Mouse (Mus musculus): ENCODE data around the gene Slc24a4.
A peak's percentile ranks its signal among the peaks of the same experiment; 100 is the strongest.
"Not testable (repeated sequence)": the region's sequence is repeated elsewhere in the genome, so short reads cannot be mapped to it uniquely, and the experiment has no call there.

The Slc24a4 gene

DNA sequence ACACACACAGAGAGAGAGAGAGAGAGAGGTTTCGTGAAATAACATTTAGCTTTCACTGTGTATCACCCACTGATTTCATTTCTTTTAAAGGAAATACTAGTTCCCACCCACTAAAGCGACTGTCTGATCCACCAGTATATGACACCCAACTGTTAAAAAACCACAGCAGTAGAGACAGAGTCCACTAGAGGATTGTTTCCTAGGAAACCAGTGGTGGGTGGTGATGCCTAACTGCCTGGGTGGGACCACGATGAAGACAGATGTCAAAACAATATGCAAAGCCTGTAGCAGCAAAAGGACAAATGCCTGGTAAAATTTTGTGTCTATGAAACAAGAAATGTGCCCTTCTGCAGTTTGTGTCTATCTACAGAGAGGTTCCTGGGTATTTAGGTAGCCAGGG lies 122.5 kb downstream of the Slc24a4 start:
- DNase-seq = no peak

- peak; percentile 27 for DNase-seq
These were observed 123.5 kb downstream of the Slc24a4 start for GRCm38 (mm10) chr12:102251985-102252384.

GRCm38 (mm10) chr12:102252525-102252924 lies 124.0 kb downstream of the Slc24a4 start:
- no peak for DNase-seq

- DNase-seq = no peak
These were observed 126.5 kb downstream of the Slc24a4 start for GRCm38 (mm10) chr12:102255012-102255411.

- DNase-seq = no peak
These were observed 130.1 kb downstream of the Slc24a4 start for GRCm38 (mm10) chr12:102258522-102259112.

DNA sequence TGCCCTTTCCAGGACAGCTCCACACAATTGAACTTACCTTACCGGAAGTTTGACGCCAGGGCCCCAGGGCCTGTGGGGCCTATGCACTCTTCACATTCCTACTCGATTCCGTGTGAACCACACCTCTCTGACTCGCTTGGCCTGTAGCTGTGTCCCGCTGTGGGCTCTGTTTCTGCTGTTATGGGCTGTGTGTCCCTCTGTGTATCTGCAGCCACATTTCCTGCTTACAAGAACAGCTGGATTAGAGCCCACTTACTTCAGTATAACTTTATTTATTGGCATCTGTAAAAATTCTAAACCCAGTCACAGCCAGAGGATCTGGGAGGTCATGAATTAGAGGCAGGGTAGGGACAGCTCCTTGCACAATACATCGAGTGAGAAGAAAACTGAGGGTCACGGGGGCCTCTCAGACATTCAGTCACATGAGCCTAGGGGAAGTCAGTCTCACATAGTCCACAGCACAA lies 133.4 kb downstream of the Slc24a4 start:
- DNase-seq = no peak

DNA sequence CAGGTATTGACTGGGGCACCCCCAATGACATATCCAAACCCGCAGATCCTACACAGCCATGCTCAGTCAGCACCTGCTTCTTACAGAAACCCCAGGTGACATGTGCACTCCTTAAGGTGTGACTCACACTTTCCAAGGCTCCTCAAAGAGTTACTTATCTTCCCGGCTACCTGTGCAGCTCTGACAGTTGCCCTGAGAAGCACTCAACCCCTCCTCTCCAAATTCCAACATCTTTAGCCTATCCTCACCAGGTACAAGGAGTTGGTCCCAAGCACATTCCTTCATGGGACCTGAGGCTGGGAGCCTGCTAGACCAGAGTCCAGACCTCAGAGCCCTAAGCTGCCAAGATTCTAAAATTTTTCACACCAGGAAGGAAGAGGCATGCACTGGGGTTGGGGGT lies 134.3 kb downstream of the Slc24a4 start:
- no peak for DNase-seq

DNA sequence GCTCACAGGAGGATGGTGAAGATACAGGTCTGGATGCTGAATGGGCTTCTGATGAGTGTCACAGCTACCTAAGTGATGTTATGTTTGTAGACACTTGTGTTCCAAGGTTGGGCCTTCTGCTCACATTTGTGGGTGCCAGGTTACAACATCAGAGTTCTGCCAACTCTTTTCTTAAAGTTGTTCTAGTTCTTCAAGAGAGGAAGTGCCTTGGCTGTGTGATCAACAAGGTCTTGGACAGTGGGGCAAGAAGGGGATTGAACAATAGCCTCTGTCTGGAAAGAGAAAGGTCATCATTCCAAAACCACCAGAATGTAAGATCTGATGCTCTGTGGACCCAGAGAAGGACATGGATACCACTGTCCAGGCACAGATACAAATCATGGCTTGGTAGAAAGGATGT lies 134.7 kb downstream of the Slc24a4 start:
- DNase-seq = no peak

DNA sequence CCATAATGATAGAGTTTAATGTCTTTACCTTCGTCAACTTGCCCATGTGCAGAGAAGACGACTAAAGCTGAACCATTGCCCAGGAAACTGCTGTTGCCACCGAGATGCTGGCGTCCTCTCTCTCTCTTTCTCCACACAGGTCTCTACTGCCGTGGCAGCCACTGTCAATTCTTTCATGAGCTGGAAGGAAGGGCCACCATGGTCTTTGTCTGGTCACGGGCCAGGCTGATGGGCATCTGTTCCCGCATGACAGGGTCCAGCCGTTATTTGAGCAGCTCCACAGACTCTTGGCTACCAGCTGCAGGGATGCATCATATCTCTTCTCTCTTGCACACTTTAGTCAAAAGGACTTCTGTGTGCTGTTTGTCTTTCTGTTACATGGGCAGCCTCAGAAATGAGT lies 137.9 kb downstream of the Slc24a4 start:
- DNase-seq = no peak

DNA sequence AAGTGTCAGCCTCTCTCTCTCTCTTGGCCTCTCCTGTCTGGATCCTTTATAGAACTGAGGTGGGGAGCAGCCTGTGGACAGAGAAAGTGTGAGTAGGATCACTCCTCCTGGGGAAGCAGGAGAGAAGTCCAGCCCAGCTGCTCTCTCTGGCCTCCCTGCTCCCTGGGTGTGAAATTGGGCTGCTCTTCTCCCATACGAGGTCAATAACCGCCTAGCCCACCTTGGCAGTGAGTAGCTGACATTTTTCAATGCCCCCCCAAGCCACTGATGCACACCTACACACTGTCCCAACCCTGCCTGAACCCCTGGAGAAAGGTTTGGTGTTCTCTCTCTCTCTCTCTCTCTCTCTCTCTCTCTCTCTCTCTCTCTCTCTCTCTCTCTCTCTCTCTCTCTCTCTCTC lies 140.6 kb downstream of the Slc24a4 start:
- DNase-seq = no peak

GRCm38 (mm10) chr12:102270776-102271405 lies 142.4 kb downstream of the Slc24a4 start:
- peak; percentile 66 for DNase-seq

- DNase-seq = peak; percentile 93
These were observed 142.9 kb downstream of the Slc24a4 start for GRCm38 (mm10) chr12:102271447-102271846.

DNA sequence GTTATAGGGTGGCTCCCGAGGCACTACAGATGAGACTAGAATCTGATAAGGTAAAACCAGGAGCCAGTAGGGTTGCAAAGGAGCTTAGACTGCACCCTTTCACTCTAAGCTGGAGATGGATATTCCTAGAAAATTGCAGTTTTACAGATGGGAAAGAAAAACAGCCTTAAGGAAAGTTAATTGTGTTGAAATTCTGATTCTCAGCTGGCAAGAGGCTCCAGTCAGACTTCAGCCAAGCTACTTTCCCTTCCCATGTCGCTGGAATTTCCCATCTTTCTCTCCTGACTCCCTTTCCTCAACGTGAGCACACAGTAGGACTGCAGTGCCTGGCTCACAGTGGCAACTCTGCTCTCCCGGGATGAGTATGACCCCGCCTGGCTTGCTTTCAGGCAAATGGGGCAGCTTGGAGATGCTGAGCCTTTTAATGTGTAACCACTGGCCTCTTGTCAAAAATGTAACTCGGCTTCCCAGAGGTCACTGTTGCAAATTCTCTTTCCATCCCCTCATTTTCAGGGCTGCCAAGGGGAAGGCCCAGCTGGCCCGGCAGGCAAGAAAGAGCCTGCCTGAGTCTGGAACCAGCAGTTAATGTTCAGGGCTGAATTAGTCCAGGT lies 147.4 kb downstream of the Slc24a4 start:
- peak; percentile 95 for DNase-seq

GRCm38 (mm10) chr12:102280290-102280689 lies 151.8 kb downstream of the Slc24a4 start:
- not testable (repeated sequence) for DNase-seq

- DNase-seq = no peak
These were observed 152.5 kb downstream of the Slc24a4 start for GRCm38 (mm10) chr12:102280867-102281503.

DNA sequence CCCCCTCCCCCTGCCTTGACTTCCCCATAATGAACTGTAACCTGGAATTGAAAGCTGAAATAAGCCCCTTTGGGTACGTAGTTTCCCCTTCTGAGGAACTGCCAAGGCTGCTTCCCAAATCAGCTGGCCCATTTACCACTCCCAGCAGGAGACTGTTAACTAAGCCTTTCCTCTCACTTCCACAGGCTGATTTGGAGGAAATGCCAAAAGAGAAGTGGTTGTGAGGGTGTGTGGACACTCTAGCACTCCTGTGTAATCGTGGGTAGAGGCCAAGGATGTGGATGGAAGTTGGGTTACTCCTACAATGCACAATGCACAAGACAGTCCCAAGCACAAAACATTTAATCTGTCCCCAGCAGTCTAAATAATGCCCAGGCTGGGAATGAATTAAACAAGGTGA lies 153.6 kb downstream of the Slc24a4 start:
- no peak for DNase-seq

GRCm38 (mm10) chr12:102282763-102283482 lies 154.4 kb downstream of the Slc24a4 start, which contains the start of gene Rin3:
TSS of gene Rin3 (plus strand) at chr12:102283048.
- DNase-seq = peak; percentile 75

- DNase-seq = peak; percentile 85
These were observed 155.1 kb downstream of the Slc24a4 start for GRCm38 (mm10) chr12:102283483-102284266.

GRCm38 (mm10) chr12:102284267-102284610 lies 155.7 kb downstream of the Slc24a4 start:
- no peak for DNase-seq

DNA sequence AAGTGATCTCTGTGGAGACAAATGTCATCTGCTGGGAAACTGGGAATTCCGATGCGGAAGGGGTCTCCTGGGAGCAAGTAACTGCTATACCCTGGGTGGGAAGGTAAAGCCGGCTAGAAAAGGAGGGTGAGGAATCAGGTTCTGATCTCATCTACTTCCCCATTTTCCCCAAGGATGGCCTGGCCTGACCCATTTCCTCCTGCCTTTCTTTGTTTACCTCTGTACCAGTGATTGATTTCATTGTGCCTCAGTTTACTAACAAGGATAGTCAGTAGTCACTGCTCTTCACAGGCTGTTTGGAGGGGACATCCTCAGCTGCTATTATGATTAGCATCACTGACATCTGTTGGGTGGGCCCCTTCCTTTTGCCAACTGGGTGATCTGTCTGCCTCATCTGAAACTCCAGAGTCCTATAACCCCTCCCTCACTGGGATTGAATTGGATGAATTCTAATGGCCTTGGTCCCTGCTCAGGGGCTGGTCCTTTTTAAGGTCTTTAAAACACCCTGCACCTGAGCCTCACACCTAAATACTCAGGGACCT lies 156.2 kb downstream of the Slc24a4 start:
- DNase-seq = no peak

- DNase-seq = no peak
These were observed 156.8 kb downstream of the Slc24a4 start for GRCm38 (mm10) chr12:102285318-102285717.

GRCm38 (mm10) chr12:102285779-102286178 lies 157.2 kb downstream of the Slc24a4 start:
- no peak for DNase-seq
